Mouse (Mus musculus): Measurements from ENCODE around the gene Mmaa.

Gene Mmaa

DNA sequence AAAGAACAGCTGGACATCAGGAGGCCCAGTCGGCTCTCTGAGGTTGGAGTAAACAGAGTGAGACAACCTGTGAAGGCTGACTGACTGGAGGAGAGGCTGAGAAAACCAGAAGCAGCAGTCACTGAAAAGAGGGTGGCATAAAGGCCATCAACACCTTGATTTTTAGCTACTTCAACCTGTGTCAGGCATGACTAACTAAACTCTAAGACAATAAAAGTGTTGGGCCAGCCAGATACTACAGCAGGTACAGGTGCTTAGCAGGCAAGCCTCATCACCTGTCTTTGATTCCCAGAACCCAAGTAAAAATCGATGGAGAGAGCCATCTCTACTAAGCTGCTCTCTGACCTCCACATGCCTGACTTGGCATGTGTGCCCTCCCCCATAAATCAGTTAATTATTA lies 6.1 kb downstream of the Mmaa start:
- in situ Hi-C loops (cut with MboI, MseI) = no loop called here

DNA sequence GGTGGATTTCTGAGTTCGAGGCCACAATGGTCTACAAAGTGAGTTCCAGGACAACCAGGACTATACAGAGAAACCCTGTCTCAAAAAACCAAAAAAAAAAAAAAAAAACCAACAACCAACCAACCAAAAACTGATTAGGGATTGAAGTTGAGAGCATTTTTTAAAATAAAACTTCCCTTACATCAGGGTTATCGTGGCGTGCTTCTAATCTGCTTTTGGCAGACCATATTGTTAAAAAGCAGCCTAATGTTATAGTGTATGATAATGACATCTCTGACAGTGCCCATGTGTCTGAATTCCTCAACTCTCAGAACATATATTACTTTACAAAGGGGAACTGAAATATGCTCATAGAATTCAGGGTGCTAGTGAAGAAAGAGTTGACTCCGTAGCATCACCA lies 6.5 kb downstream of the Mmaa start:
- in situ Hi-C loops (cut with MboI, MseI) = no loop called here

DNA sequence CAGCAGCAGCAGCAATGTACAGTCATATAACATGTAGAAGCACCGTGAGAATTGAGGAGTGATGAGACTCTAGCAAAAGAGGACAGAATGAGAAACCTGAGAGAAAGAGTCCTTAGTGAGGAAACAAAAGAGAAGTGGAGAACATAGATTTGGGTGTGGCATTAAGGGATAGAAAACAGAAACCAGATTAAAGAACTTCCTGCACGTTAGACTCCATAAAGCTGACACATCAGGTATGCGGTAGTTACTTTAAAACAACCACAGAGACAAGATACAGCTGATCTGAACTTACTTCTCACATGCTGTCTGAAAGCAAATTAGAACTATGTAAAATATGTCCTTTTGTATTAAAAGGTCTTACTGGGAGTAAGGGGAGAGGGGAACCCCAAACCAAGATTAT lies 8.3 kb downstream of the Mmaa start:
- in situ Hi-C loops (cut with MboI, MseI) = no loop called here

DNA sequence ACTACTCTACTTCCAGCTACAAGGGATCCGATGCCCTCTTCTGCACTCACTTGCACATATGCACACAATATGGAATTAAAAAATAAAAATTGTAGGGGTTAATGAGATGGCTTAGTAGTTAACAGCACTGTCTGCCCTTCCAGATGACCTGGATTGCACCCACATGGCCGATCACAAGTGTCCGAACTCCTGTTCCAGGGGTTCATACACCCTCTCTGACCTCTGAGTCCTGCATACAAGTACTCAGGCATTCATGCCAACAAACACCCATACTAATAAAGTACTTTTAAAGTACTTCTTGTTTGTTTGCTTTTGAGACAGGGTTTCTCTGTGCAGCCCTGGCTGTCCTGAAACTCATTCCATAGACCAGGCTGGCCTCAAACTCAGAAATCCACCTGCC lies 10.1 kb downstream of the Mmaa start:
- in situ Hi-C loops (cut with MboI, MseI) = no loop called here

DNA sequence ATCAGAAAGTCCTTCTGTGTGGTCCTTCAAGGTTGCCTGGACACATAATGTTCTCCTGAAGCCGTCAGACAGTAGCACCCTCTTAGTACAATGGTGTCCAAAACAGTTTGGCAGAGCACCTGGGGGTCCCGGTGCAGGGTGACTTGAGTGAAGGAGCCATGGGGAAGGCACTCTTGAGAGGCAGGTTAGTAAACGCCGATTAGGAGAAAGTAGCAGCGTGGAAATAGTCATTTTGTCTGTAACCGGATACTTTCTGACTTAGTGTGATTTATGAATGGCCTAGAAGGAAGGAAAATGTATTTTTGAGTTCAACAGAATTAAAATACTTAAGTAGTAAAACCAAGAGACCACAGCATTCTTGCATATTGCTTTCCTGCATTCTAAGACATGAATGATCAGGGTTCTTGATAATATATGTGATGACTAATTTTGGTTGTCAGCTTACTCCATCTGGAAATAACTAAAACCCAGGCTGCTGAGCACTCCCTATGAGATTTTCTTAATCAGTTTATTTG lies 13.3 kb downstream of the Mmaa start:
- in situ Hi-C loops (cut with MboI, MseI) = no loop called here

DNA sequence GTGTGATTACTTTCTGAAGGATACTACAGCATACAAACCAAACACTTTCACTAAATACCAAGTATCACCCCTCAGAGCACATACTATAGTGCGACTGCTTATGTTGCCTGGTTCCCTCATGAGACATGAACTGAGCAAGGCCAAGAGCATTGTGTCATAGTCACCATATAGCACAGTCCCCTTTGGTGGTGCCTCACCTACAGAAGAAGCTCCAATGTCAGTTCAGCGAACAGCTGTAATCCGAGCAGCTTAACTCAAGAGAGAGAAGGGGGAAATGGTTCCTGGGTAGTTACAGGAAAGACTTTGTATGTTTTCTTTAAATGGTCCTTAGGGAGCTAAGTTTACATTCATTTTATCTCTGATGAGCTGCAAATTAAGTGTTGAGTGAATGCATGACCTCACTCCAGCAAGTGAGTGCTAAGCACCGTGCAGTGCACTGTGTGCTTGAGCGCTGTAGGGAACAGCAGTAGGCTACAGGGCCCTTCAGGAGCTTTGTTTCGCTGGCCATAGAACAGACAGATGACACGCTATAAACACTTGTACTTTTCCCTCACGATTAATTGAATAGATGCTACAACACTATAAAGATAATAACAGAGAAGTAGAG lies 17.4 kb downstream of the Mmaa start:
- in situ Hi-C loops (cut with MboI, MseI) = no loop called here

DNA sequence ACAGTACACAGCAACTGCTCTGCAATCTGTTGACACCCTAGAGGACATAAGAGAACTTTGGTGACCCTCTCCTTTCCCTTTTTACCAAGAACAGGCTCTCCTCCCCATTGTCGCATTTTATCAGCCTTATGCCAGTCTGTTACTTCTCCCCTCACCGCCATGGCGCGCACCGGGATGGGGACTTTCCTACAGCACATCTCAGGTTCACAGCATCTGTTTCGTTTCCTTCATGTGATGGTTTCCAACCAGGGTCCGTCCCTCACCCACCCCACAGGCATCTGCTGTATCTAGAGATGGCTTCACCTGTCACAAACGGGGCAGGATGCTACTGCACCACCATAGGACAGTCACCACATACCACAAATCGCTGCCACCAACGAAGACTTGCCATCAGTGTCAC lies 19.8 kb downstream of the Mmaa start:
- in situ Hi-C loops (cut with MboI, MseI) = no loop called here

DNA sequence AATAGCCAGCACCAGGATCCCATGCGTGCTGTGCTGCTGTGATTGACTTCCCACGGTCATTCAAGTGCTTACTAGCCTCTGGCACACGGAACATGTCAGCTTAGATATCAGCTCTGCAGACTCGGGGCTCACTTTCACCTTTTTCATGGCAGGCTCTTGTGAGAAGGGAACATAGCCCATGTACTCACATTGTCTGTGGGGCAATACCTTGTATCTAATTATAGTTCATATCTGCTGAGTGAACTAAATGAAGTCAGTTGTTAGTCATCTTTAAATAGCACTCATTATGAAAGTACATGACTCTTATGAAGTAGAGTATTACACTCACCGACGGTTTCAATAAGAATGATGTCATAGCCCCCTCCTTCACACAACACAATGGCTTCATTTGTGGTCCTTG lies 21.0 kb downstream of the Mmaa start:
- in situ Hi-C loops (cut with MboI, MseI) = no loop called here

DNA sequence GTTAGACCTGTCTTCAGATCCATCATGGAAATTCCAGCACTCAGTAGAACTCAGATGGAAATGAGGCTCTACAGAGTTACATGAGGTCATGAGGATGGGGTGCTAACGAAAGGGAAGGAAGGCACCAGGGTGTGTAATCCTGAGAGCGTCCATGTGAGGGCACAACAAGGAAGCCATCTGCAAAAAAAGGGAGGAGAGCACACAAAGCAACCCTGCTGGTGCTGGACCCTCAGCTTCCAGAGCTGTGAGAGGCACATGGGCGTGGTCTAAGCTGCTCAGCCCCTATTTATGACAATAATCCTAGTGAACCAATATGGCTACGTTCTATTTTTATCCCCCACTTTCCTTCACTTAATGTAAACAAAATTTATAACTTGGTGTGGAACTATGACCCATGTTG lies 22.1 kb downstream of the Mmaa start:
- in situ Hi-C loops (cut with MboI, MseI) = no loop called here

DNA sequence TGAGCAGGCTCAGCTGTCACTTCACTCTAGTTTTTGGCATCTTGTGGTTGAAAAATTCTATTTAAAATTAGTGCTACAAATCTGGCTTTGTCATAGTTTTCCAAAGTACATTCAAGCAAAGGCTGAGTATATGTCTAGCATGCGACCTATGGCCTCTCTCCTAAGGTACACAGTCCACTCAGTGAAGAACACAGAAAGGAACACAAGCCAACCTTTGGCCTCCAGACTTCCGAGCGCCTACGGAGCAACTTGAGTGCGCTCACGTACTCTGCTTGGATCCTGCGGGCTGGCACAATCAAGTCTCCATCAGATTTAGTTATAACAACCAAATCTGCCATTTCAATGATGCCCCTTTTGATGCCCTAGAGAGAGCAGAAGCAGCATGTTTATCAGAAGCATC lies 25.8 kb downstream of the Mmaa start:
- in situ Hi-C loops (cut with MboI, MseI) = no loop called here

DNA sequence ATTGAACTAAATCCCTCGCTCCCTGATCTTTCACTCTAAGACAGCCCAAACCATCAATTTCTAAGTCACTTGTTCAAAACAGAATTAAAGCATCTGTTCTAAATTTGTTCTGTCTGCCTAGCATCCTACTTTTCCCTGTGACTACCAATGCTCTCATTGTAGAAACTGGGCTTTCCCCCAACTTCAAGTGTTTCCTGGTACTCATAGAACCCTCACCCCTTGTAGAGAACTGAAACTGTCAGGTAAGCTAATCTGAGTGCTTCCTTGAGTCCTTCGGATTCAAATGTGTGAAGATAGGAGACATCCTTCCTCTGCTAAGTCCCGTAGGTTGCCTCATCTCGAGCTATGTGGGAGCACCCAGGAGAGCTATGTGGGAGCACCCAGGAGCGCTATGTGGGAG lies 32.8 kb downstream of the Mmaa start:
- in situ Hi-C loops (cut with MboI, MseI) = no loop called here

DNA sequence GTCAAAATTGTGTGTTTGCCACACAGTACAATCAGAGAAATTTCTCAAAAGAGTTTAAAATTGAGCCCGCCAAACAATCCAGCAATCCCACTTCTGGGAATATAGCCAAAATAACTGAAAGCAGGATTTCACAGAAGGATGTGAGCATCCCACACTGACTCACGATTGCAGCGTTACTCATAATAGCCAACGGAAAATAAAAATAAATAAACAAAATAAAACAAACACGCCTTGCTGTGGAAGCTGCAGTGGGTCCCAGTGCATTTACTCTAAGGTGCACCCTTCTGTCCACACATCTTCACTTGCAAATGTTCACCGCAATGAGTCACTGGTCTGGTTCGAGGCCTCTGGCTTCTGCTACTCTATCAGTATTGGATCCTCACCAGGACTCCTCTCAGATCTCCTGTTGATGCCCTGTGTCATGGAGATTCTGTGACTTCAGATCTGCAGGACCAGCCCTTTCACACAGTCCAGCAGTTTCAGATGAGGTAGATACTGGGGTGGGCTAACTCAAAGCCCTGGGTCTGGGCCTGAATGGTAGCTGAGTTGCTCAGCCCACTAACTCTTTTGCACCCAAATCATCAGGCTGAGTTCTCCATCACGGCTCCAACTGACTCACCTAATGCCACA lies 38.5 kb downstream of the Mmaa start:
- in situ Hi-C loops (cut with MboI, MseI) = no loop called here

DNA sequence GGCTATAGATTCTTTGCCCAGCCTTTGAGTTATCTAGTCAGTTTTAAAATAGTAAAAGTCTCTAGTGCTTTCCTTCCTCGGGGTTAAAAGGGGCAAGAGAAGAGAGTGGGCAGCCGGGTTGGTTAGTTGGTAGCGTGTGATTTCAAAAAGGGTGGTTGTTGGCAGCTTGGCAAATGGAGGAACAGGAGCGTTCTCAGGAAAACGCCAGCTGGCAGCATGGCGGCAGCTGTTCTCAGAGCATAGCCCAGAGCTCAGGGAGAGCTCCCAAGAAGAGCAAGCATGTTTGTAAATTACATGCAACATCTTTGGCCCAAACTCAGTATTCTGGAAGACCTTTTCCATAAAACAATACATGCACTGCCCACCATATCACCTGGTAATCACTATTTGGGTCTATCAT lies 41.0 kb downstream of the Mmaa start:
- in situ Hi-C loops (cut with MboI, MseI) = no loop called here

DNA sequence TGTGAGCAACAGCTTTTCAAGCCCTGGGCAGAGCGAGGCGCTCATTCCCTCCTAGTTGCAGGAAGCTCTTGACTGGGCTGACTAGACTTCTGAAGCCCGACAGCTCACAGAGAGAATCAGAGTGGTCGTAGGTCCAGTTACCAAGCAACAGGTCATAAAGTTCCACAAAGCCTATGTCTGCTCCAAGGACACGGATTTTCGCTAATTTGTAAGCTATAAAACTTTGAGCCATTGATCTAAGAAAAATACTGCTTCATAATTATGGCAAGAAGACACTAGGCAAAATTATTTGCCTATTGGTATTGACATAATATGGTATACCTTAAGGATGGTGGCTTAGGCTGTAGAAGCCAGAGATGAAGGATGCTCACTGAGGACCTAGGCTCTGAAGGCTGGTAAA lies 46.3 kb downstream of the Mmaa start, which contains the start of gene 1700011L22Rik:
Gene 1700011L22Rik, minus strand, starts transcription at position 101 of the 400 bp plus-strand sequence.
- in situ Hi-C loops (cut with MboI, MseI) = no loop called here

DNA sequence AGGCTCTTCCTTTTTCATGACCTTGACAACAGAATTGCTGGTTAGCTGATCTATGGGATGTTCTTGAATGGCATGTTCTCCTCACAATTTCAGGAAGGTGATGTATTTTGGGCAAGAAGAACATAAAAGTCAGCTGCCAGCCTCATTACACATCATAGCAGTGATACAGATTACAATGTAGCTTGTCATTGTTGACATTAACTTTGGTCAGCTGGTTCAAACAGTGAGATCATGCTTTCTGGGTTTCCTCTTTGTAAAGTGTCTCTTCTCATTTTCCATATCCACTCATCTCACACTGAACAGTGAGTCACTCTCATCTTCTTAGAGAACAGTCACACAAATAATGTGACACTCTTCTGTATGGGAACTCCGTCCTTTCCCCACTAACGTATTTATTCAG lies 51.3 kb downstream of the Mmaa start:
- in situ Hi-C loops (cut with MboI, MseI) = no loop called here

DNA sequence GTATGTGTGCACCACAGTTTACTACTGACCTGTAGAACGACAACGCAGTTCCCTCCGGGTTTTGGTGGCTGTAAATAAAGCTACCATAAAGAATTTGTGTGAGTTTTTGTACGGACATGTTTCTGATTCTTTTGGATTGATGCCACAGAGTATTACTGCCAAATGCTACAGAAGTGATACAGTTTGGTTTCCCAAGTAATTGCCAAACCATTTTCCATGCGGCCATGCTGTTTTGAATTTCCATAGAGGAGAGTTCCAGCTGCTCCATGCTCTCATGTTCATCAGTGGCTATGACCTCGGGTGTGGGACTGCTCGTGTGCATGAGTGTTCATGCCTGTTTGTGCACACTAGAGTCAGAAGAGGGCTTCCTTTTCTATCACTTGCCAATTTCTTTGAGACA lies 54.7 kb downstream of the Mmaa start:
- in situ Hi-C loops (cut with MboI, MseI) = no loop called here

DNA sequence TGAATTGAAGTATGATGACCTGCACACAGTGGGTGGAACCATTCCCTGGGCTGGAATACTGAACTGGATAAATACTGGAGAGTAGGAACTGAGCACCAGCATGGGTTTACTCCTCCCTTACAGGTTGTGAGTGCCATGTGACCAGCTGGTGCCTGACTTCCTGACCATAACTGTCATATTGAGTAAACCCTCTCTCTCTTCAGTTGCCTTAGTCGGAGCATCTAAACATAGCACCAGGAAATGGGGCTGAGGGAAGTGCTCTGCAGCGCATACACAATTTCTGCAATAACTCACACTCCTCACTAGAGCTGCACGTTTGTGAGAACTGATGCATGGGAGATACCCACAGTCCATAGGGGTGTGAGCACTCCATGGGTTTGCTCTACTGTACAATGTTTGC lies 55.4 kb downstream of the Mmaa start:
- in situ Hi-C loops (cut with MboI, MseI) = no loop called here

DNA sequence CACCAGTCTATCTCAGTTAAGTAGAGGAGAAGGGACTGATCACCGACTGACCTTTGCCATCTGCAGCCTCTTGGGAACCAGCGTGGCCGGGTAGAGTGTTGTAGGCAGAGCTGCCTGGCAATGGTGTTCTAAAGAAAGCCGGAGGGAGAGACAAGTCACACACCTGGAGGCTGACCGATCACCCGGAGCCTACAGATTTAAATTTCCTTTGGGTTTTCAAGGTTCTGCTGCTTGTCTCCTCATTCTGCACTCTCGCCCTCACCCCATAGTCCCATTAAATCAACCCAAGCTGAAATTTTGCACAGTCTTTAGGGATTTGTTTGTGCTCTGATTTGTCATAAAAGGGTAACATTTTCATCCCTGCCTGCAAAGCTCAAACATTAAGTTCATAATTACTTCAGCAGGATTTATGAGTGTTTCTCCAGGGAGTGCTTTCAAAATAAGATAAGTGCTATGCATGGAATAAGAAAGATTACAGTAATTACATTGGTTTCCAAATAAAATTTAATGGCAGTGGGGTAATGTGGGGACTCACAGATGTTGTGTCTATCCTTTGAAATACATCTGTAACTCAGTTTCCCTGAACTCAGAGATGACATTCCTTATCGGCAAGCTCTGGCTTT lies 65.4 kb downstream of the Mmaa start:
- in situ Hi-C loops (cut with MboI, MseI) = no loop called here

DNA sequence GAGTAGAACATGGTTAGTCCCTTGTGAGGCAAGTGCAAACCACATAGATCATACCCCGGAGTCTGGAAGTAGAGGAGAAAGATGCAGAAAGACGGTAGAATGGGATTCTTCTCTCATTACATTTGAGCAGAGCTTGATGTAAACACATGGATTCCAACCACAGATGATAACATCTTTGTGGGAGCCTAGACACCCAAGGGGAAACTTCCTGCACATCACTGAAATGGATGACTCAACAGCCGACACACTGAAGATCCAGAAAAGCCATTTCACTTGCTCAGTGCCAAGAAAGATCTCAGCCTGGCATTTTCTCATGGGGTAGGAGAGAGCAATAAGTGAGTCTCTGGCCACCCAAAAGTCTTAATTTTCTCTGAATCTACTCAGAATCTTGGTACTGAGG lies 66.8 kb downstream of the Mmaa start:
- in situ Hi-C loops (cut with MboI, MseI) = no loop called here

DNA sequence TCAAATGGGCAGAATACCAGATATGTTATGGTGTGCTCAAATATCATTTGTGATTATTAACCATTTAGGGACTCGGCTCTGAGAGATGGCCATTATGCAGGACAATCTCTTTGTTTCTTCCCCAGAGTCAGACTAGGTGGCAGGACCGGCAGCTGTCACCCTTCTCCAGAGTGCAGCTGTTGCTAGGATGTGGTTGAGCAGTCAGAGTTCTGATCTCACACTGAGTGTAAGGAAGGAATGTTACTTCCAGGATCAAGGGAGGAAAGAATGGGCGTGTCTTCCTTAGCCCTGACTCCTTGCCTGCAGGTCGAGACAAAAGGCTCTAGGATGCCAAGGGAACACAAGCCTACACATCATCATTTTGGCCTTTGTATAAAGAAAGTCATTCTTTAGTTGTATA lies 67.5 kb downstream of the Mmaa start:
- in situ Hi-C loops (cut with MboI, MseI) = no loop called here

DNA sequence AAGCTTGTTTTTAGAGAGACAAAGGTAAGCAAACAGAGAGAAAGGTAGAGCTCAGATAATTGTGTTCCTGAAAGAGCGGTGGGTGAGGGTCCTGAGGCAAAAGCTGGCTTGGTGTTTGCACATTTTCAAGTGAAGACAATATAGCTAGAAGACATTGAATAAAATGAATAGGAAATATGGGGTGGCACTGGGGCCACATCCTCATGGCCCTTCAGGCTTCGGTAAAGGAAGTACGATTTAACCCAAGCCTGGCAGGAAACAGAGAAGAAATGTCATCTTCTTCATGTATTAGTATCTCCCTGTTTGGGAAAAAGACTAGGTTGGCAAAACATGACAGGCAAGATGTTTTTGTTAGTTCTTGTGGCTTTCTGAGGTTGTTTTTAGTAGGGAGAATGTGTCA lies 68.7 kb downstream of the Mmaa start:
- in situ Hi-C loops (cut with MboI, MseI) = no loop called here

DNA sequence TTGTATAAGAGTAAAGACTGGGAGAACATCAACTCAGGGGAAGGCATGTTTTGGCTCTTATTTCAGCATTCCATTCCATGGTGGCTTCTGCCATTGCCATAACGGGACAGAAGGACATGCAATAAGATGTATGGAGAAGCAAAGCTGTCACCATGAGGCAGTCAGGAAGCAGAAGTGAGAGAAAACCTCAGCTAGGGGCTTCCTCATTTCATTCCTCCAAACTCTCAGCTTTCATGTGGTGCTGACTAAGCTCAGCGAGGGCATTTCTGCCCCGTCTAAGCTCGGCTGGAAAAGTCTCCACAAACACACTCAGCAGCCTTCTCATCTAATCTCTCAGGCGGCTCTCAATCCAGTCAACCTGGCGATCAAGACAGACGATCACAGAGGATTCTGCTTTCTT lies 69.2 kb downstream of the Mmaa start:
- in situ Hi-C loops (cut with MboI, MseI) = no loop called here

DNA sequence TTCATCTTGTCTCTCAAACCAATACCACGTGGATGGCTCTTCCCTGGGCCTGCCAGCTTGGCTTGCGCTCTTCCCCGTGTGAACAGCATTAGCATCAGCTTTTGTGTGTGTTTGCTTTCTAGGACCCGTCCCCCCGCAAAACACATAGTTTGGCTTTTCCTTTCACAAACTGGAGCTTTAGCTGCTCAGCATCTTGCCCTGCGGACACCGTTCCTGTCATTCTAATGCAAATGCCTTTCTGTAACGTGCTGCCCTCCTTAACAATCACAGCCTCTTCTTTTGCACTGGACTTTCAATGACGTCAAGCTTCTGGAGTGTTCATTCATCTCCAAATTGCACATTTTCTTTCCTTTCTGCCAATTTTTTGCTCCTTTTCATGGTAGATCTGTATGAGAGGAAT lies 70.4 kb downstream of the Mmaa start:
- in situ Hi-C loops (cut with MboI, MseI) = no loop called here
